Mouse (Mus musculus): ENCODE results near the gene Hpcal1. TPM values are rescaled to one million over a fixed set of nuclear protein-coding genes. Genes with fewer than 3 reads are reported as not detected.
"Not testable (repeated sequence)": the region's sequence is repeated elsewhere in the genome, so short reads cannot be mapped to it uniquely, and the experiment has no call there.

The Hpcal1 gene
- polyA plus RNA-seq, 1 experiment from 2014 or later: 142 TPM

DNA sequence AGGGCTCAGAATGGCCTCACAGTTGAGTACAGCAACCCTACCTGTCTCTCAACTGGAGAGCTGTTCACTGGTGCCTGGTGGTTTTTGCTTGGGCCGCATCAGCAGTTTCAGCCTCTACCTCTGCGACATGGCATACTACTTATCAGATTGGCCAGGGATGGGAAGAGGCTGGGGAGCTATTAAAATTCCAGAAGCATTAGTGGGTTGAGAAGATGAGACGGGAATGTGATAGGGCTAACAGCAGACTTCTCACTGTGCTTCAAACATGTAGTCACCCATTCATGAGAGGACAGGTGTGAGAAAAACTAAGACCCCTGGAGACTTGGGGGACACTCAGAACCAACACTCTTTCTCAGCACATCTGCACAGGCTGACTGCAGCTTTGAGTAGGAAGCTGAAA is 59.1 kb downstream of the Hpcal1 start:
- peaks cover 4% of the 10 kb centered on the region; the same call in 1 of the 2 replicates for H3K36me3 ChIP-seq (ENCODE audit: inconsistent target)
- peaks cover 100% of the 10 kb centered on the region for H3K79me2 ChIP-seq (ENCODE audit: inconsistent target)
- H3K4me3 ChIP-seq (ENCODE audit: inconsistent target): no peak overlapping the region
- no peak overlapping the region for H3K27ac ChIP-seq
- 94% methylated on average over 3 of the region's 3 CpGs for WGBS (ENCODE audit: missing documents)

GRCm38 (mm10) chr12:17750500-17750899 is 59.8 kb downstream of the Hpcal1 start:
- Histone ChIP-seq H3K36me3 (ENCODE audit: inconsistent target) (peaks cover 4% of the 10 kb centered on the region; the same call in 1 of the 2 replicates), H3K27ac (no peak overlapping the region), H3K4me3 (ENCODE audit: inconsistent target) (no peak overlapping the region), H3K79me2 (ENCODE audit: inconsistent target) (peaks cover 100% of the 10 kb centered on the region)
- 66% methylated on average over 4 of the region's 4 CpGs for WGBS (ENCODE audit: missing documents)

DNA sequence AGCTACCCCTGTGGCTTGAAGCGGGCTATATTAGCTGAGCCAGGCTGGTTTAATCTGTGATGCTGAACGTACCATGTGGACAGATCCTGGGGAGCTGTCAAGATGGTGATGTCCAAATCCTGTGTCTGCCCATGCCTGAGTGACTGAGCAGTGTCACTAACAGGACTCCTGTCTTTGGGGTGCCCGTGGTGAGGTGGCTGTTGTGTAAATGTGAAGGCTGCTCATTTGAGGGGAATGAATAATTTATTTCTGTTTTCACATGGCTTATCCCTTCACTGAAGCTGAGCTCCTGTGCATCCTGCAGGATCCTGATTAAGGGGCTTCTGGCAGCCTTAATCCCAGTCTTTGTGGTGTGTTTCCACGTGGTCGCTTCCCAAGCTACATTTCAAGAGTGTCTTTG is 62.2 kb downstream of the Hpcal1 start:
- H3K79me2 ChIP-seq (ENCODE audit: inconsistent target): peaks cover 100% of the 10 kb centered on the region
- H3K27ac ChIP-seq: no peak overlapping the region
- WGBS (ENCODE audit: missing documents): 94% methylated on average over 3 of the region's 5 CpGs
- peaks cover 4% of the 10 kb centered on the region; the same call in 1 of the 2 replicates for H3K36me3 ChIP-seq (ENCODE audit: inconsistent target)
- H3K4me3 ChIP-seq (ENCODE audit: inconsistent target): no peak overlapping the region

DNA sequence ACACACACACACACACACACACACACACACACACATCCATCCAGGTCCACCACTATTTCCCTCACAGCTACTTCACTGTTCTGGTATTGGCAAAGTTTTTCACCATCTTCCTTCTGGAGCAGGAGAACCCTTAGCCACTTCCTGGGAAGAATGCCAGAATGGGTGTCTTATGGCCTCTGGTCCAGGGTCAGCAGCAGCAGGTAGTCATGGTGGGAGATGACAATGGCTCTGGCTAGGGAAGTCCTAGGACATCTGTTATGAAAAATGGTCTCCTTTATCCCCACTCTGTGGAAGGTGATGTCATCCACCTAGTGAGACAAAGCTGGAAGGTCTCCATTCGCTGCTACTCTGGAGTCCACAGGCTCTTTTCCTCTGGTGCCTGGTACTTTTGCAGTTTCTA is 64.1 kb downstream of the Hpcal1 start:
- Histone ChIP-seq H3K4me3 (ENCODE audit: inconsistent target) (no peak overlapping the region), H3K36me3 (ENCODE audit: inconsistent target) (peaks cover 4% of the 10 kb centered on the region; the same call in 1 of the 2 replicates), H3K27ac (no peak overlapping the region), H3K79me2 (ENCODE audit: inconsistent target) (peaks cover 100% of the 10 kb centered on the region)
- WGBS (ENCODE audit: missing documents): 93% methylated on average over 1 of the region's 1 CpGs

DNA sequence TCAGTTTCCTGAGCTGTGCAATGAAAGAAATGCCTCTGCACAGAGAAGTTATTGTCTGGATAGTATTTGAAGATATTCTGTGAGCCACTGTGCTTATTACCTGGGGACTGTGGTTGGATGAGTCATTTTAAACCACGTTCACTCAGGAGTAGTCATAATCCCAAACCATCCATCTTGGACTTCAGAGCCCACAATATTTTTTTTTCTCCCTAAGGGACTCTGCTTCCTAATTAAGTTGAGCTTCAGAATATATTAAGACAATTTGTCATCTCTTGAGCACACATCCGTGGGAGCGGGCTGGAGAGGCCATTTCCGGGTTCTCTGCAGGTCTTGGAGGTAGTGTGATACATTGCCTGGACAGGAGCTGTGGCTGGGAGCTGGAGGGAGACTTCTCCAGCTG is 66.2 kb downstream of the Hpcal1 start:
- peaks cover 4% of the 10 kb centered on the region; the same call in 1 of the 2 replicates for H3K36me3 ChIP-seq (ENCODE audit: inconsistent target)

DNA sequence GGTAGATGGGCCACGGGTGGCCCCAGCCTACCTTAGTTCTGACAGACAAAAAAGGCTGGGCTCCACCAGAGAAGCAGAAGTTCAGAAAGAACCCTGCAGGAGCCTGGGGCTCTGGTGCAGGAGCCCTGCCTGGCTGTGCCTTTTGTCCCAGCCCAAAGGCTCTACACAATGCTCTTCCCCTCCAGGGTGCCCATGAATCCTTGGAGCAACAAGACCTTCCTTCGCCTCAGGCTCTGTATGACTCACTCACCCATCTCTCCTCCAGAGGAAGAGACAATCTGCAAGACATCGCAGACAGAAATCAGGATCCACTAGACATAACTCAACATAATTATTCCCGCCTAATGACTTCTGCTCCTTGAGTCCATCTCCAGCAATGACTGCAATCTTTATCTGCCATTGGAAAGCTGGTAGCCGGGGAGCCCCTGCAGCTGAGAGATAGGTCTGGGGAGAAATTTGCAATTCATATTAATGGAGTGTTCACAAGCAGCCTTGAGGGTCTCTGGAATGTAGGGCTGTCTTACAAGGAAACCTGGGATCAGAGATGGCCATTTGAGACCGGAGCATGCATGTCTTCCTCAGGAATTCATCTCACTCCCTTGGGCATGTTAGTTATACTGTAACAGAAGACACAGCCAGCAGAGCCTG is 71.8 kb downstream of the Hpcal1 start:
- WGBS (ENCODE audit: missing documents): 76% methylated on average over 6 of the region's 6 CpGs
- Histone ChIP-seq H3K4me3 (ENCODE audit: inconsistent target) (no peak overlapping the region), H3K79me2 (ENCODE audit: inconsistent target) (peaks cover 98% of the 10 kb centered on the region), H3K27ac (peak overlapping the region; percentile 71), H3K36me3 (ENCODE audit: inconsistent target) (no peaks in the 10 kb centered on the region)

More for the DNA sequence above, 66.2 kb downstream of the Hpcal1 start:
- Histone ChIP-seq H3K27ac (no peak overlapping the region), H3K79me2 (ENCODE audit: inconsistent target) (peaks cover 100% of the 10 kb centered on the region), H3K4me3 (ENCODE audit: inconsistent target) (no peak overlapping the region)
- 88% methylated on average over 4 of the region's 4 CpGs for WGBS (ENCODE audit: missing documents)

GRCm38 (mm10) chr12:17763054-17763453 is 72.4 kb downstream of the Hpcal1 start:
- H3K79me2 ChIP-seq (ENCODE audit: inconsistent target): peaks cover 97% of the 10 kb centered on the region
- H3K27ac ChIP-seq: peak overlapping the region; percentile 71; the same call in 1 of the 2 replicates
- H3K36me3 ChIP-seq (ENCODE audit: inconsistent target): no peaks in the 10 kb centered on the region
- no peak overlapping the region for H3K4me3 ChIP-seq (ENCODE audit: inconsistent target)

- H3K79me2 ChIP-seq (ENCODE audit: inconsistent target): peaks cover 94% of the 10 kb centered on the region
- WGBS (ENCODE audit: missing documents): 81% methylated on average over 3 of the region's 3 CpGs
- H3K36me3 ChIP-seq (ENCODE audit: inconsistent target): no peaks in the 10 kb centered on the region
- peak overlapping the region; percentile 71 for H3K27ac ChIP-seq
- H3K4me3 ChIP-seq (ENCODE audit: inconsistent target): no peak overlapping the region
Observed at GRCm38 (mm10) chr12:17764005-17764404, 73.3 kb downstream of the Hpcal1 start.

DNA sequence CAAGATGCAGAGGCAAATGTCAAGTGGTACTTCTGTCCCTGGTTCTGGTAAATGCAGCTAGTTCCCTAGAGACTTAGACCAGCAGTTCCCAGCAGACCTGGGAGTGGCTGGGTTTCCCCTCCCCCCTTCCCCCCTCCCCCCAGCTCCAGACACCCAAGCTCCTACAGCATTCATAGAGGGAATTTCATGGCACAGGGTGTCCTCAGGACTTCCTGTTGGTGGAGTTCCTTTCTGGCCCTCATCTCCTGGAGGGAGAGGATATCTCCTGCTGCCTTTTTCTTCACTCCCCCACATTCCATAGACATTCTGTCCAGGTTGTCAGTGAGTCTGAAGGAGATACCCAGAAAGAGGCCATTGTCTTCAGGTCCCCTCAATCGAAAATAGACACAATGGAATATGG is 76.9 kb downstream of the Hpcal1 start:
- no CpG with 5 or more reads among the region's 1 CpGs for WGBS (ENCODE audit: missing documents)
- not testable (repeated sequence) for H3K36me3 ChIP-seq (ENCODE audit: inconsistent target)
- H3K27ac ChIP-seq: 0 out of 2 replicates have a peak overlapping the region, but pooled peaks have one; percentile 71

DNA sequence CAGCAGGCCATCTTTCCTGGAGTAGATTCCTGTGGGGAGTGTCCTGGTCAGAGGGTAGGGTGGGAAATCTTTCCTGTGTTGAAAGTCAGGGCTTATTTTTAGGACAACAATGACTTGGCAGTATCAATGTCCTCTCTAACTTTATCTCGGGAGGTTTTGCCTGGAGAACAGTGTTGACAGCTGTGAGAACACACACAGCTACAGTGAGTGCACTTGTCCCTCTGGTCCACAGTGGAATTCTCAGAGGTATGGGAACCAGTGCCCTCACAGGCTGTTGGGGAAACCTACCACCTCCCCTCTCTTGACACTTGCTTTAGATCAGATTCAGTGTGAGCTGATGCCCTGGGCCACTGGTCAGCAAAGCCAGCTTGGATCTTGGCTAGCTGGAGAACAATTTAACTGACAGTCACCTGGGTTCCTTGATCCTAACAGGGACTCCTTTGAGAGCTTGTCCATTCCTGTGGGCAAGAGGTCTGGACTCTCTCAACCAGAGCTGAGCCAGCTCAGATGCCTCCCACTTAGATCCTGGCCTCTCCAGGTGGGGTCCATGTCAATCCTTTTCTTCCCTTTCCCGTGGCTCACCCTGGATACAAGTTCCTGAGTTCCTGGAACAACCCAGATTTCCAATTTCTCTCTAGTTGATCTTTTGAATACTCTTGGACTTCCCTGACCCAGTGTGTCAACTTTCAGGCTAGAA is 79.0 kb downstream of the Hpcal1 start:
- 42% methylated on average over 2 of the region's 2 CpGs for WGBS (ENCODE audit: missing documents)
- H3K27ac ChIP-seq: peak overlapping the region; percentile 93
- H3K4me3 ChIP-seq (ENCODE audit: inconsistent target): no peak overlapping the region
- H3K79me2 ChIP-seq (ENCODE audit: inconsistent target): peaks cover 84% of the 10 kb centered on the region
- no peaks in the 10 kb centered on the region for H3K36me3 ChIP-seq (ENCODE audit: inconsistent target)

More for the DNA sequence above, 76.9 kb downstream of the Hpcal1 start:
- peaks cover 94% of the 10 kb centered on the region for H3K79me2 ChIP-seq (ENCODE audit: inconsistent target)
- not testable (repeated sequence) for H3K4me3 ChIP-seq (ENCODE audit: inconsistent target)

GRCm38 (mm10) chr12:17770538-17770937 is 79.9 kb downstream of the Hpcal1 start:
- peak overlapping the region; percentile 93 for H3K27ac ChIP-seq

DNA sequence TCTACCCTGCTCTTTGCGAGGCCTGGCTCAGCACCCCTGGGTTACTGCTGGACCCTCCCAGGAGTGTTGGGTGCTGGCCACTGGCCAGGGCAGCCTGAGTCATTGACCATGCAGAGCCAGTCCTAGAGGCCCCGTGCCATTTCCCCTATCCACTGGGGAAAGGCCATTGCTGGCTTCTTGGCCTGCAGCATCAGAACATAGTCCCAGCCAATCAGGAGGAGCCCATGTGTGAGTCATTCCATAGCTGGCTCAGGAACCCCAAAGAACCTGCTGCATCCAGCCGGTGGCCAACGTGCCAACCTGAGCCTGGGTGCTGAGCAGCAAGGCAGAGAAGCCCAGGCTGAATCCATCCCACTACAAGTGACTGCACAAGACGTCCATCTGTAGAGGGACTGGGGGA is 83.1 kb downstream of the Hpcal1 start:
- not testable (repeated sequence) for H3K36me3 ChIP-seq (ENCODE audit: inconsistent target); H3K4me3 ChIP-seq (ENCODE audit: inconsistent target)
- peaks cover 78% of the 10 kb centered on the region for H3K79me2 ChIP-seq (ENCODE audit: inconsistent target)
- WGBS (ENCODE audit: missing documents): 41% methylated on average over 5 of the region's 5 CpGs
- peak overlapping the region; percentile 93 for H3K27ac ChIP-seq

More at GRCm38 (mm10) chr12:17770538-17770937, 79.9 kb downstream of the Hpcal1 start:
- 0% methylated on average over 2 of the region's 2 CpGs for WGBS (ENCODE audit: missing documents)
- Histone ChIP-seq H3K79me2 (ENCODE audit: inconsistent target) (peaks cover 81% of the 10 kb centered on the region), H3K4me3 (ENCODE audit: inconsistent target) (no peak overlapping the region), H3K36me3 (ENCODE audit: inconsistent target) (no peaks in the 10 kb centered on the region)

DNA sequence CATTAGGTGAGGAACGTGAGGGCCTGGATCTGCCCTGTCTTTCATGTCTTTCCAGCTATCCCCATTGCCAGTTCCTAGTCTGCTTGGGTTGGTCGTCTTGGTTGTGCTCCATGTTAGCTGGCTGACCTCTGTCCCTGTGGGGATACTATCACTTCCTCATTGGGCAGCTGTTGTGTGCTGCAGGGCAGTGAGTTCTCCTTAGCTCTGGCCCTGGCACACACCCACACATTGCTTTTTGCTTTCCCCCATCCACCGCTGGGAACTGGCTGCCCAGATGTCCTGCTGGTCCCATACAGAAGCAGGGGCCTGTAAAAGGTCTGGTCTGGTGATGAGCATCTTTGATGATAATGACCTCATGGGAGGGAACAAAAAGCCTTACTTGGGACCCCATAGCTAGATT is 84.2 kb downstream of the Hpcal1 start:
- 37% methylated on average over 3 of the region's 3 CpGs for WGBS (ENCODE audit: missing documents)
- not testable (repeated sequence) for H3K4me3 ChIP-seq (ENCODE audit: inconsistent target); H3K36me3 ChIP-seq (ENCODE audit: inconsistent target)
- Histone ChIP-seq H3K27ac (peak overlapping the region; percentile 93), H3K79me2 (ENCODE audit: inconsistent target) (peaks cover 78% of the 10 kb centered on the region)

GRCm38 (mm10) chr12:17778320-17778719 is 87.7 kb downstream of the Hpcal1 start:
- WGBS (ENCODE audit: missing documents): 59% methylated on average over 2 of the region's 3 CpGs
- H3K79me2 ChIP-seq (ENCODE audit: inconsistent target): peaks cover 80% of the 10 kb centered on the region
- H3K36me3 ChIP-seq (ENCODE audit: inconsistent target): no peaks in the 10 kb centered on the region
- 0 out of 2 replicates have a peak overlapping the region, but pooled peaks have one; percentile 93 for H3K27ac ChIP-seq
- no peak overlapping the region for H3K4me3 ChIP-seq (ENCODE audit: inconsistent target)

- no peak overlapping the region for H3K27ac ChIP-seq
- no peak overlapping the region for H3K4me3 ChIP-seq (ENCODE audit: inconsistent target)
- H3K79me2 ChIP-seq (ENCODE audit: inconsistent target): peaks cover 84% of the 10 kb centered on the region
- H3K36me3 ChIP-seq (ENCODE audit: inconsistent target): no peaks in the 10 kb centered on the region
- 94% methylated on average over 3 of the region's 3 CpGs for WGBS (ENCODE audit: missing documents)
Observed at GRCm38 (mm10) chr12:17779093-17779492, 88.4 kb downstream of the Hpcal1 start.
